Mouse (Mus musculus) stomach, embryonic 16.5 days (tissue): ENCODE measurements around the gene Gtsf2. TPM values are rescaled to one million over a fixed set of nuclear protein-coding genes. Genes with fewer than 3 reads are reported as not detected.
"Not testable (repeated sequence)": the region's sequence is repeated elsewhere in the genome, so short reads cannot be mapped to it uniquely, and the experiment has no call there.

Experiments
- ATAC-seq: fragments of 200-750 bp; cut with Nextera tagmentation; 2 replicates; pipeline ENCODE4 v1.8.0; 2017; ENCODE audit warnings: moderate number of reproducible peaks, moderate TSS enrichment; ENCODE audit not compliant: insufficient read depth, low FRiP score
- H3K27ac ChIP-seq: fragments of 300-500 bp; sonication (generic); 2 replicates; pipeline ENCODE4 v1.5.1; 2014; ENCODE audit warnings: low read length
- H3K27me3 ChIP-seq: fragments of 300-500 bp; sonication (generic); 2 replicates; pipeline ENCODE4 v1.6.1; 2014; ENCODE audit warnings: low read length, control low read depth, mixed read lengths; ENCODE audit not compliant: control insufficient read depth, insufficient read depth
- H3K36me3 ChIP-seq: fragments of 300-500 bp; sonication (generic); 2 replicates; pipeline ENCODE4 v1.6.1; 2014; ENCODE audit warnings: low read length; ENCODE audit not compliant: control insufficient read depth, insufficient read depth
- H3K4me1 ChIP-seq: fragments of 300-500 bp; sonication (generic); 2 replicates; pipeline ENCODE4 v1.6.1; 2014; ENCODE audit warnings: low read length, control low read depth, mixed read lengths; ENCODE audit not compliant: control insufficient read depth, insufficient read depth
- H3K4me2 ChIP-seq: fragments of 300-500 bp; sonication (generic); 2 replicates; pipeline ENCODE4 v1.6.1; 2014; ENCODE audit warnings: low read depth, low read length, mixed read lengths
- H3K4me3 ChIP-seq: fragments of 300-500 bp; sonication (generic); replicated peaks from 2 replicates; pipeline ENCODE4 v1.5.1; 2014; ENCODE audit warnings: mild to moderate bottlenecking, low read length
- H3K9ac ChIP-seq: fragments of 300-500 bp; sonication (generic); 2 replicates; pipeline ENCODE4 v1.6.1; 2014; ENCODE audit warnings: low read length
- H3K9me3 ChIP-seq: fragments of 300-500 bp; sonication (generic); replicated peaks from 2 replicates; pipeline ENCODE4 v1.6.1; 2016; ENCODE audit warnings: low read length, control low read depth; ENCODE audit not compliant: control insufficient read depth
- WGBS: fragments of 180-500 bp; shearing (Covaris S2); extraction: QIAGEN DNeasy Blood & Tissue Kit; methylation state at CpG from one replicate; pipeline ENCODE4 v1.1.7; 2014; 5-methylcytosine and 5-hydroxymethylcytosine counted together
- polyA plus RNA-seq: library from polyadenylated mRNA; unstranded; fragments of >200 nt; fragmentation: Nextera tagmentation; extraction: Ambion mirVana; gene quantifications from 2 replicates; pipeline ENCODE4 v1.2.1, GENCODE M21; 2015

Gtsf2 gene
- polyA plus RNA-seq, 1 experiment from 2014 or later = not detected

- no peaks in the 10 kb centered on the region for H3K36me3 ChIP-seq
- H3K4me2 ChIP-seq = no peak overlapping the region
- no peak overlapping the region for H3K9ac ChIP-seq
- ATAC-seq = no peak
- no peaks in the 10 kb centered on the region for H3K4me1 ChIP-seq
- WGBS = 51% methylated on average over 2 of the region's 2 CpGs
- H3K4me3 ChIP-seq = no peak overlapping the region
- no peaks in the 10 kb centered on the region for H3K9me3 ChIP-seq
- H3K27ac ChIP-seq = no peak overlapping the region
- H3K27me3 ChIP-seq = no peaks in the 10 kb centered on the region
Measured at GRCm38 (mm10) chr15:103427017-103427416, 21.3 kb downstream of the Gtsf2 start.

GRCm38 (mm10) chr15:103405586-103405985 is 42.7 kb downstream of the Gtsf2 start:
- WGBS = 89% methylated on average over 2 of the region's 3 CpGs
- not testable (repeated sequence) for H3K9ac ChIP-seq, H3K9me3 ChIP-seq, H3K4me1 ChIP-seq, H3K4me3 ChIP-seq, H3K27me3 ChIP-seq, ATAC-seq, H3K4me2 ChIP-seq, H3K36me3 ChIP-seq, H3K27ac ChIP-seq

GRCm38 (mm10) chr15:103401361-103401760 is 46.9 kb downstream of the Gtsf2 start:
- Histone ChIP-seq H3K27ac (no peak overlapping the region), H3K36me3 (no peaks in the 10 kb centered on the region), H3K9ac (no peak overlapping the region), H3K4me3 (no peak overlapping the region), H3K4me2 (no peak overlapping the region), H3K9me3 (no peaks in the 10 kb centered on the region), H3K4me1 (no peaks in the 10 kb centered on the region), H3K27me3 (no peaks in the 10 kb centered on the region)
- 91% methylated on average over 5 of the region's 5 CpGs for WGBS
- ATAC-seq = no peak

GRCm38 (mm10) chr15:103393577-103393976 is 54.7 kb downstream of the Gtsf2 start:
- Histone ChIP-seq H3K27me3 (no peaks in the 10 kb centered on the region), H3K4me1 (no peaks in the 10 kb centered on the region), H3K9ac (no peak overlapping the region), H3K27ac (no peak overlapping the region), H3K4me3 (no peak overlapping the region), H3K36me3 (no peaks in the 10 kb centered on the region), H3K9me3 (no peaks in the 10 kb centered on the region), H3K4me2 (no peak overlapping the region)
- ATAC-seq = no peak

Other genes starting within 250 kb of the Gtsf2 start
- gene Cbx5, start 208.7 kb downstream of the Gtsf2 start, polyA plus RNA-seq = 88.3 and 91.8 TPM in 2 replicates
- gene Hnrnpa1, start 208.0 kb downstream of the Gtsf2 start, polyA plus RNA-seq = 525 and 529 TPM in 2 replicates
- gene Nfe2, start 190.1 kb downstream of the Gtsf2 start, polyA plus RNA-seq = 8.7 and 11.1 TPM in 2 replicates
- gene Copz1, start 175.8 kb downstream of the Gtsf2 start, polyA plus RNA-seq = 265 and 272 TPM in 2 replicates
- gene Gpr84, start 137.9 kb downstream of the Gtsf2 start, polyA plus RNA-seq = 0.15 and 0.59 TPM in 2 replicates
- gene Zfp385a, start 108.4 kb downstream of the Gtsf2 start, polyA plus RNA-seq = 6.9 and 7.0 TPM in 2 replicates
- 58.9 and 59.0 TPM in 2 replicates for gene Itga5, start 81.7 kb downstream of the Gtsf2 start, polyA plus RNA-seq
- not detected in 2 replicates for gene Gtsf1, start 18.0 kb downstream of the Gtsf2 start, polyA plus RNA-seq
- 4.5 and 4.6 TPM in 2 replicates for gene Nckap1l, start 5.3 kb upstream of the Gtsf2 start, polyA plus RNA-seq
- gene Pde1b, start 54.6 kb upstream of the Gtsf2 start, polyA plus RNA-seq = 10.7 and 10.8 TPM in 2 replicates
- 11.2 and 14.0 TPM in 2 replicates for gene Ppp1r1a, start 89.5 kb upstream of the Gtsf2 start, polyA plus RNA-seq
- not detected in 2 replicates for gene Glycam1, start 116.6 kb upstream of the Gtsf2 start, polyA plus RNA-seq